Mouse (Mus musculus): ENCODE measurements around the gene Hivep1.
A peak's percentile ranks its signal among the peaks of the same experiment; 100 is the strongest.

Hivep1 gene

DNA sequence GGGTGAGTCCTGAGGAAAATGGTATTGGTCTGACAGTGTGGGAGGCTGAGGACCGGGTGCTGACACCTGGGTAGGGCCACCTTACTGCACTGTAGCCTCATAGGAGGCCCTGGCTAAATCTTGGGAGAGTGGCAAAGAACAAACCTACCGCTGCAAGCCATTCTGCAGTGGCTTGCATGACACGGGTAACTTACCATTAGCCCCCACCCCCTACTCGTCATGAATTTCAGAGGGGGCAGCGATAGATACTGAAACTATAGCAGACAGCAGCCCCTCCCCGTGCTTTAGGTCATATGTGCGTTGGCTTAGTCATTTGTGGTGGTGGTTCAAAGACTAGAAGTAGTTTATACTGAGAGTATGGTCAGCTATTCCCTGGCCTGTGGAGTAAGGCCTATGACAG, 61.8 kb downstream of the Hivep1 start:
- DNase-seq (ENCODE audit: low read depth) = no peak

GRCm38 (mm10) chr13:42116301-42116700, 64.5 kb downstream of the Hivep1 start:
- no peak for DNase-seq (ENCODE audit: low read depth)

- DNase-seq (ENCODE audit: low read depth) = no peak
These were observed 67.2 kb downstream of the Hivep1 start for GRCm38 (mm10) chr13:42119062-42119461.

DNA sequence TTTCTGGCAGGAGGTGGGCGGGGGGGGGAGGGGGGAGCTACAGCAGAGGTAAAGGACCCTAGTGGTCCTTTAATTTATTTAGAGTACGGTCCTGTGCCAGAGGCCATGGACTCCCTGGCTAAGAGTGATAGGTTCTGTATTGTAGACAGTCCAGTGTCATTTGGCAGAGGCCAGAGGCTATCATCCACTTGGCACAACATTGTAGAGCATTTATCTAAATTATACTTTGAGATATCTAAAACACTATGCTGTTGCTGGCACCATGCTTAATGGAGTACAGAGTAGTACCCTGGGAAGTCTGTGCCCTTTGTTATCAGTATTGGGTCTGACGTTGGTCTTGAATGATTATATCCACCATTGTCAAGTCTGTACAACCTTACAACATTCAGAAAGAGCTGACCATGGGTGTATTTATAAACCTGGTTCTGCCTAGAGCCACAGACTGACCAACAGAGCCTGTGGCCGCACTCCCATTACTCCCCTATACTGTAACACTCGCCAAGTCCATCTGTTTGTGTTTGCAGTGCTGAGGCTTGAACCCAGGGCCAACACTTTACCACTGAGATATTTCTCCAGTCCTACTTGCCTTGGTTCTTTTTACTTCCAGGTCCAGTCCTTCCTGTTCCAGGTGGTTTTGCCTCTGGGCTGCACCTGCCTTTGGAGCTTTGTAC, 69.4 kb downstream of the Hivep1 start:
- no peak for DNase-seq (ENCODE audit: low read depth)

- no peak for DNase-seq (ENCODE audit: low read depth)
These were observed 70.2 kb downstream of the Hivep1 start for GRCm38 (mm10) chr13:42121777-42122682.

- DNase-seq (ENCODE audit: low read depth) = peak; percentile 20
These were observed 92.8 kb downstream of the Hivep1 start for GRCm38 (mm10) chr13:42144627-42145026.

DNA sequence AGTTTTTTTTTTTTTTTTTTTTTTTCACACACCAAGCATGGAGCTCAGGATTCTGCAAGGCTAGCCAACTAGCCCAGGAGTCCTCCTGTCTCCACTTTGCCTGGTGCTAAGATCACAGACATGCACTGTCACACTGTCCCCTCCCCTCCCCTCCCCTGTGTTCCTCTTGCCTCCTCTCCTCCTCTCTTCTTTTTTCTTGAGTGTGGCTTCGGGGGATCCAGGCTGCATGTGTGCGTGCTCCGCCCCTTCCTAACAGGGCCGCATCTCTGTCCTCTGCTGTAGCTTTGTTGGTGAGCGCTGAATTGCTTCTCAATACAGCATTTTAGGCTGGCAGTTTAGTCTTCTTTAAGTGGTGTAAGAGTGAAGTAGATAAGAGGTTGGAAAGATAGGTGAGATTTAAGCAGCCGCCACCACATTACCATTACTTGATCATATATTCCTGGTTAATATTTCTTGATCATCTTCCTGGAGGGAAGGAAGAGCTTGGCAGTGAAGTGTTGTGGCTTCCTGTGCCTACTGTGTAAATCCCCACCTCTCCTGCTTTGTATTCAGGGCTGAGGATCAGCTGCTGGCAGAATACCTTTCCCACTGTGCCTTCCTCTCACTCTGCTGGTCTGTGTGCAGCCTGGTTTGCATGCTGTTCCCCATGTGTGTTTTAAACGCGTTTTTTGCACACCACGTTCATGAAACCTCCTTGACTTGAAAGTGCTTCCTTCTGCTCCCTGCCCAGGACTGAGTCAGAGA, 97.7 kb downstream of the Hivep1 start:
- no peak for DNase-seq (ENCODE audit: low read depth)

GRCm38 (mm10) chr13:42150072-42150450, 98.2 kb downstream of the Hivep1 start:
- no peak for DNase-seq (ENCODE audit: low read depth)

- peak; percentile 8 for DNase-seq (ENCODE audit: low read depth)
These were observed 98.8 kb downstream of the Hivep1 start for GRCm38 (mm10) chr13:42150462-42151127.

GRCm38 (mm10) chr13:42158259-42158658, 106.4 kb downstream of the Hivep1 start:
- DNase-seq (ENCODE audit: low read depth) = no peak

DNA sequence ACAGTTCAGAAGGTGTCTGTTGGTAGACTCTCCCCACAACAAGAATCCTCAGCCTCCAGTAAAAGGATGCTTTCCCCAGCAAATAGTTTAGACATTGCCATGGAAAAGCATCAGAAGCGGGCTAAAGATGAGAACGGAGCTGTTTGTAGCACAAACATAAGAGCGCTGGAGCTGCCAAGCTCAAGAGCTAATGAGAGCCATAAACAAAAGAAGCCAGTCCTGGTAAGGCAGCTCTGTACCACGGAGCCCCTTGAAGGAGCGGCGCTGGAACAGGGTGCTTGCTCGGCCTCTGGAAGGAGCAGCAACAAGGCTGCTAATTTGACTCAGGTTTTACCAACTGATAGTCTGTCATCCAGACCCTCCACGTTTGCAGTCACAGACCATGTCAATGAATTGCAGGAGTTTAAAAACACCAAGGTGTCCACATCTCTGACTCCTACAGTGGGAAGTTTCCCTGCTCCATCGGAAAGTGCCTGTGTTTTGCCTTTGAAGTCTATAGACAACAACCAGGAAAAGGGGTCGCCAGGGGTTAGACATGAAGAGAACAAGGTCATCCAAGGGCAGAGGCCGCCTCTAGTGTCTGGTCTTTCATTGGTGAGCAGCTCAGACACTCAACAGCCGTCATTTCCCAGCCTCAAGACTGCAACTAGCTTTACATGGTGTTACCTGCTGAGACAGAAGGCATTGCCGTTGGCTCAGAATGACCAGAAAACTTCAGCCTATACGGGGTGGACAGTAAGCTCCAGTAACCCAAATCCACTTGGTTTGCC, 107.8 kb downstream of the Hivep1 start:
- DNase-seq (ENCODE audit: low read depth) = no peak

- DNase-seq (ENCODE audit: low read depth) = no peak
These were observed 119.0 kb downstream of the Hivep1 start for GRCm38 (mm10) chr13:42170802-42171201.

DNA sequence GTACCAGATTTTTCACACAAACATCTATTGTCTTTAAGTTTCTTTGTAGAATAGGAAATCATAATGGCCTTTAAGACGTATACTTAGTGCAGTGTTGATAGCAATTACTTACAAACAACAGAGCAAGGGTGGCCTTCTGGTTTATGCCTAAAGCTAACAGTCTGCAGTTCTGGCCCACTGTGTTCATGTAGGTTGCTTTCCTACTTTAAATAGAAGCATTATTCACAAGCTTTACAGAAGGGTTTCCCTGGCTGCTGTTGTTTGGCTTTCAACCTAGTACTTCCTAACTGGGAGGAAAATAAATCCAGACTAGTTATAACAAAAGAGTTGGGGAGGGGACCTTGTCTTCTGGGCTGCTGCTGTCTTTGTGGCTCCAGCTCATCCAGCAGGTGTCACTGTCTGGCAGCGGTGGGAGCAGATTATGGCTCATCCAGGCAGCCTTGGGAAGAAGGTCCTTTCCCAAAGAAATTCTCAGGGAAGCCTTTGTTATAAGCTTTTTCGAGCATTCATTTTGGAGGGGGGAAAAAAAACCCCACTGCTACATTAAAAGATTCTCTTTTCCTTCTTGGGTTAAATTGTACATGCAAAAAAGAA, 123.1 kb downstream of the Hivep1 start:
- peak; percentile 46 for DNase-seq (ENCODE audit: low read depth)

GRCm38 (mm10) chr13:42182635-42183034, 130.8 kb downstream of the Hivep1 start:
- no peak for DNase-seq (ENCODE audit: low read depth)

- DNase-seq (ENCODE audit: low read depth) = no peak
These were observed 132.3 kb downstream of the Hivep1 start for GRCm38 (mm10) chr13:42184131-42184530.

GRCm38 (mm10) chr13:42193016-42193415, 141.2 kb downstream of the Hivep1 start:
- DNase-seq (ENCODE audit: low read depth) = no peak

GRCm38 (mm10) chr13:42195671-42196070, 143.8 kb downstream of the Hivep1 start:
- DNase-seq (ENCODE audit: low read depth) = no peak

- DNase-seq (ENCODE audit: low read depth) = no peak
These were observed 145.8 kb downstream of the Hivep1 start for GRCm38 (mm10) chr13:42197656-42198055.

DNA sequence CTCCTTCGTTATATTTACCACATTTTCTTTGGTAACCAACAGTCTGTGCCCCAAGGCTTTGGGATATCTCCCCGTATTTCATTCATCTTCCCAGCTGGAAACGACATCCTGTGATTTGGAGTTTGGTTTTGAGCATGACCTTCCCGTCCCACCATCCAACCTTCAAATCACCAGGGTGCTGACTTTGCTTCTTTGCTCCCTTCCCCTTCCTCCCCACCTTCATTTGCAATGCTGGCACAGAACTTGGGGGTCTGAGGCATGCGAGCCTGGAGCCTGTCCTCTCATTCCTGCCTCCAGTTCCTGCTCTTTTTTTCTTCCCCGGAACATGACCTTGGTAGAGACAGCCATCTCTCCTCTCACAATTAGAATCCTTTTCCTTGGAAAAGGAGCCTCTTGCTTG, 161.7 kb downstream of the Hivep1 start:
- DNase-seq (ENCODE audit: low read depth) = no peak

- no peak for DNase-seq (ENCODE audit: low read depth)
These were observed 170.6 kb downstream of the Hivep1 start for GRCm38 (mm10) chr13:42222401-42222800.

- no peak for DNase-seq (ENCODE audit: low read depth)
These were observed 177.0 kb downstream of the Hivep1 start for GRCm38 (mm10) chr13:42228849-42229248.
